Mouse (Mus musculus): ENCODE measurements around the gene Lhfp. TPM values are rescaled to one million over a fixed set of nuclear protein-coding genes. Genes with fewer than 3 reads are reported as not detected.
A peak's percentile ranks its signal among the peaks of the same experiment; 100 is the strongest.

Lhfp gene
- polyA plus RNA-seq, 1 experiment from 2014 or later, result 57.0 TPM

DNA sequence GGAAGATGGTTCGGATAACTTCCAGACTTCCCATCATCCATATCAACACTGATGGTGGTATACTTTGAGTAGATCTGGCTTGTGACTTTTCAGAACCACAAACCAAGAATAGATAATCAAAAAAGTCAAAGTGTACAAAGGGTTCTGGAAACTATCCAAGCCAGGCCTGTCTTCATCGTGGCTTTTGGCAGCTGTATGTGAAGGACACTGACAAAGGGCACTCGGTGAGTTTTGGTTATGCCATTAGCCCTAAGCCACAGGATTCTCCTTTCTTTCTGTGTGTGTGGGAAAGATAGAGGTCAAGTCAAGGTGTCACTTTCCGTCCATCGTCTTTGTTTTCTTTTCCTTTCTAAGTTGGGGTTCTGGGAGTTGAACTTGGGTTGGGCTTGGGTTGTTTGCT, 42.4 kb downstream of the Lhfp start:
- H3K4me3 ChIP-seq, result no peak overlapping the region
- 84% methylated on average over 5 of the region's 5 CpGs for WGBS
- H3K27ac ChIP-seq, result no peak overlapping the region
- no peak for DNase-seq (ENCODE audit: low spot score)
- H3K9me3 ChIP-seq, result no peaks in the 10 kb centered on the region
- no peaks in the 10 kb centered on the region for H3K36me3 ChIP-seq
- H3K4me1 ChIP-seq (replicated peaks), result peaks cover 6% of the 10 kb centered on the region
- no peaks in the 10 kb centered on the region for H3K27me3 ChIP-seq (ENCODE audit: insufficient read depth, poor library complexity, severe bottlenecking)

DNA sequence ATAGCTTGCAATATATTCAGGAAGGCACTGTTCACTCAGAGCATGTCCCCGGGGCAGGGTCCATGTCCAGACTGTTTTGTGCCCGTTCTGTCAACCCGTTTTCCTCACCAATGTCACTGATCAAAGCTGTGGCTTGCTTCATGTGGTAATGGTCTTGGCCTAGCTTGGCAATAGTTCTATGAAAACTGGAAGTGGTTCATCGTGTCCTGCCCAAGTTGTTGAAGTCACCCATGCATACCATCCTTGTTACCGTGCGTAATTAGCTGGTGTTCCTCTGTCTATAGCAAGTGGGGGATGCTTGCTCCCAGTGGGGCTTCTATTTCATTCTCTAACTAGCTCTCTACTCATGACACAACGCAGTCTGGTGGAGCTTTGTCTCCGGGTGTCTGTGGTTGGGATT, 43.5 kb downstream of the Lhfp start:
- Histone ChIP-seq H3K9me3 (no peaks in the 10 kb centered on the region), H3K36me3 (no peaks in the 10 kb centered on the region), H3K4me1 (replicated peaks) (peaks cover 6% of the 10 kb centered on the region), H3K27ac (no peak overlapping the region), H3K4me3 (no peak overlapping the region), H3K27me3 (ENCODE audit: insufficient read depth, poor library complexity, severe bottlenecking) (no peaks in the 10 kb centered on the region)
- WGBS, result 90% methylated on average over 8 of the region's 8 CpGs
- no peak for DNase-seq (ENCODE audit: low spot score)

DNA sequence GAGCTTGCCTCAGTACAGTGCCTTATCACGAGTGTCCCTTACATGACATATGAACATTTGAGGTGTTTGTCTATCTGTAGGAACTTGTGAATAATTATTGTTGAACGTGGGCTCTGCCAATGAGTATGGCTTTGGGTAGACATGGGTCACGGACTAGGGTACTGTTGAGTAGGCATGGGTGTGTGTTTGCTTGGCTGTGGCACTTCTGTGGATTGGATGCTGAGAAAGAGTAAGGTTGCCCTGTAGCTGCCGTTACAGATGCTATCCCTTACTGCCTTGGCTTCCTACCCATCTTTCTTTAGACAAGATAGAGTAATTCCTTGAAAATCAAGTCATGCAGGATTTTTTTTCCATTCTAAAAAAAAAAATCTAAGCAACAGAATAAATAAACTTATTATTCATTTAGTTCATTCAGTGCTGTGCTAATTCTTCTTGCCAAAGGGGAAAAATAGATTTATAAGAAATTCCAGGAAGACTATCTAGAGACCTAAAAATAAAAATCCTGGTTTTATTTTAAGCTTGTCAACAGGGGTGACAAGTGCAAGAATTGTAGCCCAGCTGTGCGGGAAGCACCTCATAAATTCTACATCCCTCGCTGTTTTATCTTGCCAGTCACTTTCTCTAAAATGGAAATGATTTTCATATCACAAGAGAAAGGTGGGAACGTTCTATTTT, 45.3 kb downstream of the Lhfp start:
- Histone ChIP-seq H3K4me1 (replicated peaks) (peaks cover 12% of the 10 kb centered on the region), H3K27ac (0 out of 2 replicates have a peak overlapping the region, but pooled peaks have one; percentile 29), H3K9me3 (no peaks in the 10 kb centered on the region), H3K4me3 (no peak overlapping the region), H3K27me3 (ENCODE audit: insufficient read depth, poor library complexity, severe bottlenecking) (no peaks in the 10 kb centered on the region), H3K36me3 (no peaks in the 10 kb centered on the region)
- 88% methylated on average over 7 of the region's 7 CpGs for WGBS
- DNase-seq (ENCODE audit: low spot score), result no peak

DNA sequence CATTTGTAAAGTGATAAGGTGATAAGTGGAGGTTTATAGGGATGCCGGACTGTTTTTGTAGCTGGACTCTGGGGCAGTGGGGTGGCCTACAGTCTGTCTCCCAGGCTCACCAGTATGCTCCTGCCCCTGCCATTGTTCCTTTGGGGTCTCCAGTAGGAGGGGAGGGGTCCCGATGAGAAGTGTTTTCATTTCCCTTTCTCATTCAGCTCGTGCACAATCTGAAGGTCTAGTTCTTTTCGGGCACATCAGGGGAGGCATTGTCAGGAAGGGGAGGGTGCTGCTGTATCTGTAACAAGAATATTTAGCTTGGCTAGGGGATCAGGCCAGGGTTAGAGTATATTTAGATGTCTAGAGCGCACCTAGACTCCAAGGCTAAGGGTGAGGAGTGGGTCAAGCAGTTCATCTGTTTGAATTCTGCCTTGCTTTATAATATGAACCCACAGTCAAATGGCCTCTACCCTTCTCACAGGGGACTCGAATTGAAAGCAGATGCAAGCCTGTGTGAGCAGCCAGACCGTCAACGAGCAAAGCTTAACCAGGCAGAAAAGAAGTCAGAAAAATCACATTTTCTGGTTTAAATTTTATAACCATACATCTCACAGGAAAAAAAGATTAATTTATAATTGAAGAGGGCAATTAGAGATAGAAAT, 46.0 kb downstream of the Lhfp start:
- WGBS, result 51% methylated on average over 8 of the region's 8 CpGs
- Histone ChIP-seq H3K27ac (peak overlapping the region; percentile 29; the same call in 1 of the 2 replicates), H3K36me3 (no peaks in the 10 kb centered on the region), H3K4me1 (replicated peaks) (peaks cover 12% of the 10 kb centered on the region), H3K4me3 (no peak overlapping the region), H3K9me3 (no peaks in the 10 kb centered on the region), H3K27me3 (ENCODE audit: insufficient read depth, poor library complexity, severe bottlenecking) (no peaks in the 10 kb centered on the region)
- no peak for DNase-seq (ENCODE audit: low spot score)

DNA sequence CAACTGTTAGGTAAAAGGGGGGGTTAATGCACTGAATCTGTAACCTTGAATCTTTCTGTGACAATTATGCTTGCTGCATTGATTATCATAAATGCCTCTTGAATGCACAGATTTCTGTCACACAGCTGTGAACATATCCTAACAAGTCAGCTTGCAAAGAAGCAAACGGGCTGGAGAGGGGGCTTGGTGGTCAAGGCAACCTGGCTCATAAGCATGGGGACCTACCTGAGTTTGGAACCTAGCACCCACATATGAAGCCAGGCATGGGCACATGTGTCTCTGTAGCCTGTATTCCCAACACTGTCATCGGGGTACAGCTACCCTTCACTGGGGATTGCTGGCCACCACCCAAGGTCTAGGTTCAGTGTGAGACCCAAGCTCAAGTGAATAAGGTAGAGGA, 48.6 kb downstream of the Lhfp start:
- no peaks in the 10 kb centered on the region for H3K36me3 ChIP-seq
- no peak for DNase-seq (ENCODE audit: low spot score)
- no peak overlapping the region for H3K27ac ChIP-seq
- H3K9me3 ChIP-seq, result no peaks in the 10 kb centered on the region
- no peaks in the 10 kb centered on the region for H3K27me3 ChIP-seq (ENCODE audit: insufficient read depth, poor library complexity, severe bottlenecking)
- WGBS, result 84% methylated on average over 2 of the region's 2 CpGs
- peaks cover 12% of the 10 kb centered on the region for H3K4me1 ChIP-seq (replicated peaks)
- H3K4me3 ChIP-seq, result no peak overlapping the region

DNA sequence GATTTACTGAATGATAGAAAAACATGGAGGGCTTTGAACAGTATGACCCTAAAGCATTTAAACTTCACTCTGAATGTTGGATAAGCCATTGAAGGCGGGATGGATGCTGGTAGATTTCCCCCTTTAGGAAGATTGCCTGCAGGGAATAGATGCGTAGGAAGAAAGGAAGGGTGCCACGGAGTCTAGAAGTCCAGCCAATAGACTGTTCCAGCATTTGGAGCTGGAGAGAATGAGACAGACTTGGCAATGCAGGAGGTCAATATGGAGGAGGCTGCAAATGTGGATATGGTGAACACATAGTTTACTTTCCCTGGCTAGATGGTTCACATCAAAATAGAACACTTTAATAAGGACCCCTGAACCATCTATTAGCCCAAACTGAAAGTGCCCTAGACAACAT, 58.9 kb downstream of the Lhfp start:
- H3K36me3 ChIP-seq, result no peaks in the 10 kb centered on the region

DNA sequence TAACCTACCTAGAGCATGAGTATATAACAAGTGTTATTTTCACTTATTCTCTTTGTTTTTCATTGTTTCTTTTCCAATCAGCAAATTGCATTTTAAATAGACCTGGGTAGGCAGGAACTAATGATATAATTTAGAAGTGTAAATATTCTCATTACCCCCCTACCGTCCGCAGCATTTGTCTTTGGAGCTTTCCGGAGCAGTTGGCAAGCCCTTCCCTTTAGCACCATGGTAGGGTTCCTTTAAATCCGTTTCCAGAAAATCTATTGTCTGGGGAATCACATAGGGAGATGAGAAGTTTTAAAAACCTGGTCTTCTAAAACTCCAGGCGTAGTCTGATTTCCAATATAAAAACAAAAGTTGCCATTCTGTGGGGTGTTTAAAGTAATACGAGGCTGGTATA, 59.5 kb downstream of the Lhfp start:
- Histone ChIP-seq H3K36me3 (no peaks in the 10 kb centered on the region), H3K27ac (no peak overlapping the region), H3K9me3 (no peaks in the 10 kb centered on the region), H3K27me3 (ENCODE audit: insufficient read depth, poor library complexity, severe bottlenecking) (no peaks in the 10 kb centered on the region), H3K4me1 (replicated peaks) (peaks cover 45% of the 10 kb centered on the region), H3K4me3 (no peak overlapping the region)
- 61% methylated on average over 6 of the region's 6 CpGs for WGBS
- DNase-seq (ENCODE audit: low spot score), result no peak

More for the DNA sequence above, 58.9 kb downstream of the Lhfp start:
- Histone ChIP-seq H3K4me3 (no peak overlapping the region), H3K4me1 (replicated peaks) (peaks cover 43% of the 10 kb centered on the region), H3K27ac (no peak overlapping the region), H3K9me3 (no peaks in the 10 kb centered on the region), H3K27me3 (ENCODE audit: insufficient read depth, poor library complexity, severe bottlenecking) (no peaks in the 10 kb centered on the region)
- DNase-seq (ENCODE audit: low spot score), result no peak
- 92% methylated on average over 3 of the region's 3 CpGs for WGBS

DNA sequence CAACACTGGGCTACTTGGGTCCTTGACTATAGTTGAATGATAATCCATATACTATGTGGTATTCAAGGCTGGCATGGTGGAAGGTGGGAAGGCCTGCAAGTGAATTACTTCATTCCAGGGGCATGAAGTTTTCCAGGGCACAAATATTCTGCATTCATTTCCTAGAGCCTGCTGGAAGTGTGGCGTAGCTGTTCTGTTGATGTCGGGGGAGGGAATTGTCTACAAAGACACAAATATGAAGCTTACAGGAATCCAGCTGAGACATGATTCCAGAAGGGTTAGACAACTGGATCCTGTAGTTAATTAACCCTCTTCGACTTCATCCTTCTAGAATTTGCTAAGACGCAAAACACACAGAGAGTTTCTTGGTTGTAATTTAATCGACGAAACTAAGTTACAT, 60.4 kb downstream of the Lhfp start:
- H3K9me3 ChIP-seq, result no peaks in the 10 kb centered on the region
- no peaks in the 10 kb centered on the region for H3K36me3 ChIP-seq
- 66% methylated on average over 6 of the region's 6 CpGs for WGBS
- no peak overlapping the region for H3K4me3 ChIP-seq
- no peak for DNase-seq (ENCODE audit: low spot score)
- H3K4me1 ChIP-seq (replicated peaks), result peaks cover 45% of the 10 kb centered on the region
- no peaks in the 10 kb centered on the region for H3K27me3 ChIP-seq (ENCODE audit: insufficient read depth, poor library complexity, severe bottlenecking)
- H3K27ac ChIP-seq, result no peak overlapping the region

DNA sequence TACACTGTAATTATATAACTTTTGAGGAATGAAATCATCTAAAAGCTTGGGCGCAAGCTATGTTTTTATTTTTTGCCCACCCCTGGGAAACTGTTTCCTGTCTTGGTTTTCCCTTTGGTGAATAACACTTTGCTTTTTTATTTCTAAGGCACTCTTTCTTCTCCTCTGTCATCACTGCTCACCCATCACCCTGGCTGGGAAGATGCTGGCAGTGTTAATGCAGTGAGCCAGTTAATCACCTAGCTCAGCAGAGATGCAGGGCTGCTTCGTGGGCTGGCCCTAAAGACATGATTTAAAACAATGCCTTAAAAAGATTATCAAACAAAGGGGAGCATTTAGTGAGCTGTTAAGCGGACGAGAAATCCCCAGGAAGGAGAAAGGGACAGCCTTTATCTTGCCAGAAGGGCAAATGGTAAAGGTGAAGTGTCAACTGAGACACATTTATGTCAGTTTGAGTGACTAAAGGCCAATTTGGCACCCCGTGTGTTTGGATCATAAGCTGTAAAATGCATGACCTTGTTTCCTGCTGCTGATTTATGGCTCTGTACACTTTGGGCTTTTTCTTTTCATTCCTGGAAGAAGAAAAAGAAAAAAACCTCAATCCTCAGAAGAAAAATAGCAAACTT, 60.9 kb downstream of the Lhfp start:
- WGBS, result 22% methylated on average over 5 of the region's 5 CpGs
- H3K4me3 ChIP-seq, result no peak overlapping the region
- peaks cover 45% of the 10 kb centered on the region for H3K4me1 ChIP-seq (replicated peaks)
- H3K36me3 ChIP-seq, result no peaks in the 10 kb centered on the region
- H3K9me3 ChIP-seq, result no peaks in the 10 kb centered on the region
- no peak overlapping the region for H3K27ac ChIP-seq
- no peak for DNase-seq (ENCODE audit: low spot score)
- H3K27me3 ChIP-seq (ENCODE audit: insufficient read depth, poor library complexity, severe bottlenecking), result no peaks in the 10 kb centered on the region

DNA sequence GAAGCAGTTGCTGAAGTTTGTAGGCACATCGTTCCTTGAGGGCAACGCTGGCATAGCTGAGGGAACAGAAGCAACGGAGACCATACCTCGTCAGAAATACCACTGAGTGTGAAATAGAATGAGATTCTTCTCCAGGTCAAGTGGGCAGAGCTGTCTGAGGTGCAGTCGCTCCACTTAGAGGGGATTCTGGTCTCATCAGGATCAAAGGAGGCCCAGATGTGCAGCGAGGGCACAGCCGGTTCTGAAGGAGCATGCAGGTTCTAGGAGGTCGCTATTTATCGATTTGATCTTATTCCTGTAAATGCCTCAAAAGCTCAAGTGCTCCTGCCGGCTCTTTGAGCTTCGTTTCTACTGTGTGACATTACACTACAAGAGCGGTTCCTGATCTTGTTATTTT, 61.4 kb downstream of the Lhfp start:
- Histone ChIP-seq H3K4me3 (no peak overlapping the region), H3K9me3 (no peaks in the 10 kb centered on the region), H3K36me3 (no peaks in the 10 kb centered on the region), H3K27me3 (ENCODE audit: insufficient read depth, poor library complexity, severe bottlenecking) (no peaks in the 10 kb centered on the region), H3K27ac (no peak overlapping the region), H3K4me1 (replicated peaks) (peaks cover 45% of the 10 kb centered on the region)
- WGBS, result 46% methylated on average over 12 of the region's 12 CpGs
- DNase-seq (ENCODE audit: low spot score), result no peak

DNA sequence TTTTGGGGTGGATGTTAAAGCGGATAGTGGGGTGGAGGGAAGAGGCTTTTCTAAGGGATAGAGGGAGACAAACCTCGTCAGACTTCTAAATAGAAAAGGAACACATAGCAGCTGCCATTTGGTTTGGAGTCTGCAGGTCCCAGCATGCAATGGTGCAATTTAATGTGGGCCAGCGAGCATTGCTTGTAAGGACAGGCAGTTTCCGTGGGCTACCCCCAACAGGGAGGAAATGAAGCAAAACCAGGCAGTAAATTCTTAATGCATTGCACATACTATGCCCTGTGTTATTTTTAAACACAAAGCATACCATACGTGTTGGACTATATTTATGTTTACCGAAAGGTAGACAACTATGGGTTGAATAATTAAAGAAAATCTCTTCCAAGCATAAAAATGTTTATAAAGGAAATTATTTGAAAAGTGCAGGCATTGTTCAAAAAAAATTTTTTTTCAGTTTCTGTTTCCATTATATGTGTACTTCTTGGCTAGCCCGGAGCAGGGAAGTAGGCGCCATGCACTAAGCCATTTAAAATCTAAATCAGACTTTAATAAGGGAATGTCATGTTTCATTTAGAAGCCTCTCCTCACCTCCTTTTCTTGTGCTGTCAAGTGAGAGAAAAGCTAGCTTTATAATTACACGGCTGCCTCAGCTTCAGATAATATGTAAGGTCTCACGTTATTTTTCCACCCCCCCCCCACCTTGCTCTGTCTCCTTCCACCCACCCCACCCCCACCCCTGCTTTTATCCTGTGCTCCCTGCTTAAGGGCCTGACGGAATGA, 67.5 kb downstream of the Lhfp start:
- Histone ChIP-seq H3K36me3 (peaks cover 9% of the 10 kb centered on the region; the same call in 1 of the 2 replicates), H3K27ac (no peak overlapping the region), H3K4me1 (replicated peaks) (peaks cover 25% of the 10 kb centered on the region), H3K9me3 (peaks cover 7% of the 10 kb centered on the region; the same call in 1 of the 2 replicates), H3K27me3 (ENCODE audit: insufficient read depth, poor library complexity, severe bottlenecking) (no peaks in the 10 kb centered on the region), H3K4me3 (no peak overlapping the region)
- no peak for DNase-seq (ENCODE audit: low spot score)
- 61% methylated on average over 11 of the region's 11 CpGs for WGBS

DNA sequence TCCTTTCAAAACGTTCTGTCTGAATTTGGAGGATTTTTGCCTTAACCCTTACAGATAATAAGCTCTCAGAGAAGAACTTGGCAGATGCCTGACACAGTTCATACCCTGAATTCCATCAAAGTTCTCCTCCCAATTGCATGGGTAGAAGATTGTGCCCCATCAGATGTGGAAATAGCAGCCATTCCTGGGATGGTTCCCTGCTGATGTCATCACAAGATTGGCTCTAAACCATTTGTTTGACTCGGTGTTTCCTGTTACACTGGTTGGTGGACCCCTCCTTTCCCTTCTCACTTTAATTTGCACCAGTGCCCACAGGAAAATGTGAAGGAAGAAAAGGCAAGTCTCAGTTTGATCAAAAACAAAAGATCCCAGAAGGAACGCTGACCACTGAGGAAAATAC, 68.6 kb downstream of the Lhfp start:
- Histone ChIP-seq H3K36me3 (peaks cover 9% of the 10 kb centered on the region; the same call in 1 of the 2 replicates), H3K27me3 (ENCODE audit: insufficient read depth, poor library complexity, severe bottlenecking) (no peaks in the 10 kb centered on the region)
- 52% methylated on average over 3 of the region's 3 CpGs for WGBS

More for the DNA sequence above, 68.6 kb downstream of the Lhfp start:
- Histone ChIP-seq H3K4me1 (replicated peaks) (peaks cover 19% of the 10 kb centered on the region; the same call in 1 of the 2 replicates), H3K9me3 (peaks cover 7% of the 10 kb centered on the region; the same call in 1 of the 2 replicates), H3K4me3 (no peak overlapping the region), H3K27ac (no peak overlapping the region)
- DNase-seq (ENCODE audit: low spot score), result no peak
